Mouse (Mus musculus) hindbrain, embryonic 14.5 days (tissue): ENCODE measurements around the gene Ap3b1. TPM values are rescaled to one million over a fixed set of nuclear protein-coding genes. Genes with fewer than 3 reads are reported as not detected.

Source experiments
- ATAC-seq: fragments of 200-750 bp; cut with Nextera tagmentation; 2 replicates; pipeline ENCODE4 v1.8.0; 2017; ENCODE audit warnings: moderate number of reproducible peaks, mild to moderate bottlenecking, moderate TSS enrichment, moderate library complexity; ENCODE audit not compliant: low FRiP score
- DNase-seq: peaks from one replicate; pipeline ENCODE4 v3.0.0-alpha.2; 2015; ENCODE audit warnings: low spot score
- H3K27ac ChIP-seq: fragments of 300-500 bp; sonication (generic); 2 replicates; pipeline ENCODE4 v1.5.1; 2014; ENCODE audit warnings: mild to moderate bottlenecking, moderate library complexity
- H3K27me3 ChIP-seq: fragments of 300-500 bp; sonication (generic); 2 replicates; pipeline ENCODE4 v1.6.1; 2014; ENCODE audit warnings: mild to moderate bottlenecking, low read length, mixed read lengths; ENCODE audit not compliant: control insufficient read depth, insufficient read depth
- H3K36me3 ChIP-seq: fragments of 300-500 bp; sonication (generic); replicated peaks from 2 replicates; pipeline ENCODE4 v1.6.1; 2014; ENCODE audit not compliant: control insufficient read depth, insufficient read depth
- H3K4me1 ChIP-seq: fragments of 300-500 bp; sonication (generic); replicated peaks from 2 replicates; pipeline ENCODE4 v1.6.1; 2014; ENCODE audit warnings: antibody characterized with exemption, low read length, mixed read lengths; ENCODE audit not compliant: control insufficient read depth, insufficient read depth
- H3K4me2 ChIP-seq: fragments of 300-500 bp; sonication (generic); replicated peaks from 2 replicates; pipeline ENCODE4 v1.6.1; 2014; ENCODE audit warnings: mild to moderate bottlenecking, moderate library complexity
- H3K4me3 ChIP-seq: fragments of 300-500 bp; sonication (generic); replicated peaks from 2 replicates; pipeline ENCODE4 v1.5.1; 2014; ENCODE audit warnings: mild to moderate bottlenecking, low read length
- H3K9ac ChIP-seq: fragments of 300-500 bp; sonication (generic); 2 replicates; pipeline ENCODE4 v1.6.1; 2014
- H3K9me3 ChIP-seq: fragments of 300-500 bp; sonication (generic); 2 replicates; pipeline ENCODE4 v1.6.1; 2016; ENCODE audit warnings: low read length; ENCODE audit not compliant: control insufficient read depth
- WGBS: fragments of 180-500 bp; shearing (Covaris S2); extraction: QIAGEN DNeasy Blood & Tissue Kit; methylation state at CpG from one replicate; pipeline ENCODE4 v1.1.7; 2014; 5-methylcytosine and 5-hydroxymethylcytosine counted together
- polyA plus RNA-seq: library from polyadenylated mRNA; unstranded; fragments of >200 nt; fragmentation: Nextera tagmentation; extraction: Ambion mirVana; gene quantifications from 2 replicates; pipeline ENCODE4 v1.2.1, GENCODE M21; 2014

The Ap3b1 gene
- polyA plus RNA-seq, 1 experiment from 2014 or later = 27.3 TPM

DNA sequence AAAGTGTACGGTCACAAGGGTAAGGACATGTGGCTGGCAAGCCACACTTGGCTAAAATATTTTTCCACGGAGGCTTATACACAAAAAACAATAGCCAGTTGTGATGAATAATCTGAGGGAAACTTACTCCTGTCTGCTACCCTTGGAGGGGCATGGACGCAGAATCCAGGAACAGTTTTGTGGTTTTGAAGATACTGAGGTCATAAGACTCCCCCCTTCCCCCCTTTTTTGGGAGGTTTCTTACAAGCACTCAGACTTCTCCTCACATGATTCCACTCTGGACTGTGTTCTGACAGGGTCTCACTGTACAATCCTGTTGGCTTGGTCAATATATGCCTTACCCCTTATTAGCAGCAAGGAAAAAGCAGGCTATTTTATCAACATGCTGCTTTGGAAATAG, 29.8 kb downstream of the Ap3b1 start:
- no peaks in the 10 kb centered on the region for H3K27me3 ChIP-seq
- no peak overlapping the region for H3K4me2 ChIP-seq
- DNase-seq = no peak
- H3K36me3 ChIP-seq = peaks cover 3% of the 10 kb centered on the region; the same call in 1 of the 2 replicates
- no peak overlapping the region for H3K9ac ChIP-seq
- WGBS = 76% methylated on average over 3 of the region's 3 CpGs
- no peak for ATAC-seq
- no peak overlapping the region for H3K27ac ChIP-seq
- no peak overlapping the region for H3K4me3 ChIP-seq
- H3K4me1 ChIP-seq = no peaks in the 10 kb centered on the region
- H3K9me3 ChIP-seq = no peaks in the 10 kb centered on the region

DNA sequence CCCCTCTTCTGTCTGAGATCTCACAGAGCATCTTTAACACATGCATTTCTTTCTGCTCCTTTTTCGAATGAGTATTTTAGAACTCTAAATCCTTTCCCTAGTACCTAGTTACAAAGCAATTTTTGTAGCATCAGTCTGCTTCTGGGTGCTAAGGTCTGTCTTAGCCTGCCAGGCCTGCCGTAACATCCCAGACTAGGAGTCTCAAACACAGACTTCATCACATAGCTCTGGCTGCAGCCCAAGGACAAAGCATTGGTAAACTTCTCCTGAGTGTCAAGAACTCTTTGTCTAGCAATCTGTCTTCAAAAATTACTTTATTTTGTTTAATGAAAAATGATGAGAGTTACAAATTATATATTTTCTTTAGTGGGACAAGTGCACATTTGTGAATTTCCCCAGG, 30.8 kb downstream of the Ap3b1 start:
- no peaks in the 10 kb centered on the region for H3K4me1 ChIP-seq
- 87% methylated on average over 2 of the region's 2 CpGs for WGBS

DNA sequence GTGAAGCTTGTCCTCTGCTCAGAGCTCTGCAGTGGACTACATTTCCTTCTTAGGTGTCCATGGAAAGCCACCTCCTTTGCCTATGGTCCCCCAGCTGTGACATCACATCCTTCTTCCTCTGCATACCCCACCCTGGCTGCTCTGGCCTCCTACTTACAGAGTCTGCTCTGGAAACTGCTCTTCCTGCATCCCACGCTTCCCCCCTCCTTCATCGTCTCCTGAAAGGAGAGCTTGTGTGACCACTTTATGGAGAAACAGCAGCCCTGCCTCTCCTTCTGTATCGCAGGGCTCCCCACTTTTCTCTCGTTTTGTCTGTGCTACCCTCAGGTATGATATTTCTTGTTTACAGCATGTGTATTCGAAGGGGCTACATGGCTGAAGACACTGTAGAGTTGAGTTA, 33.5 kb downstream of the Ap3b1 start:
- Histone ChIP-seq H3K9me3 (no peaks in the 10 kb centered on the region), H3K27ac (no peak overlapping the region), H3K4me2 (no peak overlapping the region), H3K27me3 (no peaks in the 10 kb centered on the region), H3K9ac (no peak overlapping the region), H3K4me1 (no peaks in the 10 kb centered on the region), H3K4me3 (no peak overlapping the region), H3K36me3 (peaks cover 20% of the 10 kb centered on the region)
- 93% methylated on average over 5 of the region's 5 CpGs for WGBS
- ATAC-seq (no peak), DNase-seq (no peak)

More for the DNA sequence above, 30.8 kb downstream of the Ap3b1 start:
- no peaks in the 10 kb centered on the region for H3K9me3 ChIP-seq
- ATAC-seq (no peak), DNase-seq (no peak)
- H3K36me3 ChIP-seq = peaks cover 5% of the 10 kb centered on the region; the same call in 1 of the 2 replicates
- no peak overlapping the region for H3K27ac ChIP-seq
- no peak overlapping the region for H3K9ac ChIP-seq
- H3K27me3 ChIP-seq = no peaks in the 10 kb centered on the region
- H3K4me2 ChIP-seq = no peak overlapping the region
- H3K4me3 ChIP-seq = no peak overlapping the region

DNA sequence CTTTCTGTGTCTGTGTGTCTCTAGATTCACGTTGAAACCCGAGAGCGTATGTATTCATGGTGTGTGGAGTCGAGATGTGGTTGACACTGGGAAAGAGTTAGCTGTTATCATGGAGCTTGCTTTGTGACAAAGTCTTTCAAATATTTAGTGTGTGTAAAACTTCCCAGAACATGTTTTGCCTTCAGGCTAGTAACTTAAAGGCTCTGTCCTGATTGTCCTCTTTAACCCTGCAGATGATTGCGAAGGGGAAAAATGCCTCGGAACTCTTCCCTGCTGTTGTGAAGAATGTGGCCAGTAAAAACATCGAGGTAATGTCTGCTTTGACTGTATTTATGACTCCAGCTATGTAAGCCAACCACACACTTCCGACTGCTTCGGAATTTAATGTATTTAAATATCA, 35.7 kb downstream of the Ap3b1 start:
- Histone ChIP-seq H3K27me3 (no peaks in the 10 kb centered on the region), H3K27ac (no peak overlapping the region), H3K9me3 (no peaks in the 10 kb centered on the region), H3K4me3 (no peak overlapping the region), H3K4me1 (no peaks in the 10 kb centered on the region), H3K36me3 (peaks cover 20% of the 10 kb centered on the region), H3K9ac (no peak overlapping the region), H3K4me2 (no peak overlapping the region)
- WGBS = 83% methylated on average over 9 of the region's 9 CpGs
- no peak for DNase-seq
- ATAC-seq = no peak

DNA sequence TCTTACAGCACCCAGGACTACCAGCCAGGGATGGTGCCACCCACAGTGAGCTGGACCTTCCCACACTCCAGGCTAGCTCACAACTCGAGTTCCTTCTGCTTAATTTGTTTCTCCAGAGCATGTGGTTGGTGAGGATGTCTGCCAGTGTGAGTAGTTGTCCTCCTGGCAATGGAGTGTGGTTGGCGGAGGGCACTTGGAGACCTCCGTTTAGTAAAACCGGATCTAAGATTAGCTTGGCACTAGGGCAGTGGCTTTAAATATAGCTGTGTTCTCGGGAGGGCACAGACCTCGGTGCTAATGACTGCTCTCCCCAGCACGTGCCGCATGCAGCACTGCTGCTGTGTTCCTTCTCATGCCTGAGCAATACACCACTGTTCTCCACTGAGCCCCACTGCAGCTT, 37.0 kb downstream of the Ap3b1 start:
- H3K27ac ChIP-seq = no peak overlapping the region
- H3K4me1 ChIP-seq = no peaks in the 10 kb centered on the region
- H3K9me3 ChIP-seq = no peaks in the 10 kb centered on the region
- H3K27me3 ChIP-seq = no peaks in the 10 kb centered on the region
- ATAC-seq = no peak
- no peak overlapping the region for H3K4me3 ChIP-seq
- no peak overlapping the region for H3K9ac ChIP-seq
- peaks cover 20% of the 10 kb centered on the region for H3K36me3 ChIP-seq
- 84% methylated on average over 8 of the region's 8 CpGs for WGBS
- DNase-seq = no peak
- H3K4me2 ChIP-seq = no peak overlapping the region

DNA sequence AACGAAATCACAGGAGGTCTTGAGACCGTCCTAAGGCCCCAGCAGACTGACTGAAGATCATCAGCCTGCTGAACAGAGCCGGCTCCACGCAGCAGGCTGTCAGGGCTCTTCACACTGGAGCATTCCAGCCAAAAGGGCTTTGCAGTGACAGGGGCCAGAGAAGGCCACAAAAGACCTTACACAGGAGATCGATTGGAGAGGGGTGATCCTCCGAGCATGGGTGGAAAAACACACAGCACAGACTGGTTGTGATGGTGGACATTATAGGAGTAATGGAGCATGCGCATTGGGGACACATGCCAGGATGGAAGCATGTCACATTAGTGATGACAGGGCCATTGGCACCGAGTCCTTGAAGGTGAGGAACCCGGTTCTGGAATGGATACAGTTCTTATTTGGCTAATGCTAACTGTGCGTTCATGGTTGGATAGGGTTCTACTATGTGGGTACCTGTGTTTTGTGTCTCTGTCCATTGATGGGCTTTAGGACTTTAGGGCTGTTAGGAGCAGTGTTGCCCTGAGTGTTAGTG, 37.7 kb downstream of the Ap3b1 start:
- DNase-seq (no peak), ATAC-seq (no peak)
- Histone ChIP-seq H3K4me2 (no peak overlapping the region), H3K4me1 (no peaks in the 10 kb centered on the region), H3K9me3 (no peaks in the 10 kb centered on the region), H3K4me3 (no peak overlapping the region), H3K27me3 (no peaks in the 10 kb centered on the region), H3K27ac (no peak overlapping the region), H3K9ac (no peak overlapping the region), H3K36me3 (peaks cover 20% of the 10 kb centered on the region)
- 84% methylated on average over 10 of the region's 10 CpGs for WGBS

DNA sequence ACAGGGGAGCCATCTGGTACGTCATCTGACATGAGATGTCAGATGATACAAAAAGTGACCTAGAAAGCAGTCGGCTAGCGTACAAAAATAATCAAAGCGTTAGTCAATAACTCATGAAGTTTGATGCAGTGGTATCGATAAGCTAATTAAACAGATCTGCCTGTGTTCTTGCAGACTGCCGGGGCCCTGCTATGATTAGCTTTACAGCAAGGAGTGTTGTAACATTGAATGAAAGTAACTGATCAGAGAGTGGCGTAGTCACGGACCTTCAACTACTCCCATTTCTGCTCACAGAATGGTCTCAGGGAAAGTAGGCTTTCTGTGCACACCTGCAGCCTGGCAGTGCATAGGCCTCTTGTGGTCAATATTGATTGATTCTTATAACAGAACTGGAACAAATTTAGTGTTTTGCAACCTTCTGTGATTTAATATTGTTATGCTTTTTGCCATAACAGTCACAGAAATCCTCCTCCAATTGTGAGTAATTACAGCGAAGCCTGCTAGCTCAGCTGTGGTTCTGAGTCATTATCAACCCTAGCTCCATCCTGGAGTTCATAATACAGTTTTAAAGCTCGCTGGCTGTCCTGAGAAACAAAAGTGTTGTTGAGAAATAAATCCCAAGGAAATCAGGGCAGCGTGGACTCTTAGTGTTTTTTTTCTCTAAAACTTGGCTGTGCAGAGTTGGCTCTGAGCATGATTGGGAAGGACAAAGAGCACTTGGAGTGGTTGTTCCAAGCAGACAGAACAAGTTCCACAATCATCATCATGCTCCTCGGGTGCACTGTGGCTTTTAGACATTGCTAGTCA, 40.0 kb downstream of the Ap3b1 start:
- peaks cover 21% of the 10 kb centered on the region for H3K36me3 ChIP-seq
- H3K4me1 ChIP-seq = no peaks in the 10 kb centered on the region
- H3K4me2 ChIP-seq = no peak overlapping the region
- no peak overlapping the region for H3K27ac ChIP-seq
- WGBS = 72% methylated on average over 12 of the region's 12 CpGs
- H3K9me3 ChIP-seq = no peaks in the 10 kb centered on the region
- no peaks in the 10 kb centered on the region for H3K27me3 ChIP-seq
- no peak for ATAC-seq
- H3K9ac ChIP-seq = no peak overlapping the region
- H3K4me3 ChIP-seq = no peak overlapping the region
- no peak for DNase-seq

DNA sequence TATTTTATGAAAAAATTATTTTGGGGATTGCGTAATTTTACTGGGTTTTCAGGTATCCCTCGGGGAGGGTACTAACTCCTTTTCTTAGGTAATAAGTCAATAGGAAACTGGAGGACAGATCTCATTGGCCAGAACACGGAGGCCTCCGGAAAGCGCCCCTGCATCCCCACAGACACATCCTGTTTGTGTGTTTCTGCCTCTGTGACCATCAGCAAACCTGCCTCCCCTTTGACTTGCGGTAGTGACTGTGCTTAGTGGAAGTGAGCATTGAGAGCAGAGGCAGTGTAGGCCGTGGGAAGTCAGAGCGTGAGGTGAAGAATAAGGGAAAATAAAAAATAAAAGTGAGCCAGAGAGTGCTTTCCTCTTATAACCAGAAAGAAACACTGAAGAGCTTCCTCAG, 41.7 kb downstream of the Ap3b1 start:
- no peak for ATAC-seq
- no peak overlapping the region for H3K27ac ChIP-seq
- no peak overlapping the region for H3K4me2 ChIP-seq
- H3K9ac ChIP-seq = no peak overlapping the region
- no peaks in the 10 kb centered on the region for H3K9me3 ChIP-seq
- peaks cover 29% of the 10 kb centered on the region for H3K36me3 ChIP-seq
- H3K27me3 ChIP-seq = no peaks in the 10 kb centered on the region
- no peak for DNase-seq
- no peaks in the 10 kb centered on the region for H3K4me1 ChIP-seq
- H3K4me3 ChIP-seq = no peak overlapping the region
- WGBS = 91% methylated on average over 8 of the region's 8 CpGs

DNA sequence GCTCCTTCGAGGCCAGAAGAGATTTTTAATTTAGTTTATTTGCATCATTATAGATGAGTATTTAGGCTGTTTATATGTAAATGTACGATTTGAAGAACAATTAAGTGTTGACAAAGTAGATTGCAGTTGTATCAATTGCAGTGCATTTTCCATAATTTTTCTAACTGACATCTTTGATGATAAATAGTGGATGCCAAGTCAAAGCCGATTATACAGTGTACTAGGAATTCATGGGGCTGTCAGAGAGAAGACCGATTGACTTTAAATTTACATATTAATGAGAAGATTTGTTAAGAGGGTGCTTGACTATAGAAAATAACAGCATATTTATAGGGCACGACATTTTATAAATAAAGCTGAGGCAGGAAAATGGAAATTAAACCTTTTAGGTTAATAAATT, 64.8 kb downstream of the Ap3b1 start:
- Histone ChIP-seq H3K9ac (no peak overlapping the region), H3K36me3 (no peaks in the 10 kb centered on the region), H3K27me3 (no peaks in the 10 kb centered on the region), H3K4me3 (no peak overlapping the region), H3K4me1 (no peaks in the 10 kb centered on the region), H3K9me3 (no peaks in the 10 kb centered on the region), H3K4me2 (no peak overlapping the region), H3K27ac (no peak overlapping the region)
- no peak for ATAC-seq
- 38% methylated on average over 5 of the region's 5 CpGs for WGBS
- no peak for DNase-seq
